Comparison of ENCODE assay signal across 29 mouse cellular contexts in genomic region chr4:14442647-14443259, GRCm38 (mm10).
DNase-seq lines count a peak whose midpoint lies in the region; ATAC-seq and TF ChIP-seq lines count a peak whose summit lies in the region.
"Had no signal": no experiment of that assay in that cellular context is flagged by ENCODE, and none has a peak within 500 bp of the region (broad histone marks: within the 10 kb centered on the region; RNA-seq: fewer than 3 reads in every experiment).

No protein-coding gene starts in this region.

- TF ChIP-seq CTCF in midbrain, postnatal 0 days (IDR thresholded peaks at IDR 0.05): no peak

- H3K9me3 ChIP-seq in forebrain, embryonic 12.5 days: no peaks in the 10 kb centered on the region
- no peaks in the 10 kb centered on the region for H3K9me3 ChIP-seq in forebrain, embryonic 11.5 days (ENCODE audit: control insufficient read depth, low read length)
- no peaks in the 10 kb centered on the region for H3K9me3 ChIP-seq in midbrain, embryonic 11.5 days (ENCODE audit: control insufficient read depth, low read length)
- no peaks in the 10 kb centered on the region for H3K9me3 ChIP-seq in midbrain, postnatal 0 days (ENCODE audit: low read length)
- H3K9me3 ChIP-seq in forebrain, embryonic 15.5 days: no peaks in the 10 kb centered on the region
- no peaks in the 10 kb centered on the region for H3K9me3 ChIP-seq in midbrain, embryonic 14.5 days (ENCODE audit: control insufficient read depth, low read length)
- H3K9me3 ChIP-seq: heart, embryonic 10.5 days; heart, embryonic 15.5 days; limb, embryonic 12.5 days; liver, embryonic 15.5 days; lung, embryonic 15.5 days had no signal

- no peaks in the 10 kb centered on the region for H3K36me3 ChIP-seq in forebrain, embryonic 12.5 days (replicated peaks)
- no peaks in the 10 kb centered on the region for H3K36me3 ChIP-seq in forebrain, embryonic 11.5 days (ENCODE audit: control insufficient read depth, insufficient read depth, low read length)
- H3K36me3 ChIP-seq in midbrain, embryonic 11.5 days (ENCODE audit: control insufficient read depth, insufficient read depth, low read length): no peaks in the 10 kb centered on the region
- no peaks in the 10 kb centered on the region for H3K36me3 ChIP-seq in midbrain, postnatal 0 days (ENCODE audit: insufficient read depth, low read length)
- H3K36me3 ChIP-seq in forebrain, embryonic 15.5 days: no peaks in the 10 kb centered on the region
- no peaks in the 10 kb centered on the region for H3K36me3 ChIP-seq in midbrain, embryonic 14.5 days (ENCODE audit: control insufficient read depth, insufficient read depth, low read length)
- H3K36me3 ChIP-seq: heart, embryonic 10.5 days; heart, embryonic 15.5 days; limb, embryonic 12.5 days; liver, embryonic 15.5 days; lung, embryonic 15.5 days had no signal

- no peak overlapping the region for H3K4me2 ChIP-seq in forebrain, embryonic 12.5 days
- H3K4me2 ChIP-seq in forebrain, embryonic 11.5 days (ENCODE audit: low read depth, low read length, severe bottlenecking): no peak overlapping the region
- no peak overlapping the region for H3K4me2 ChIP-seq in midbrain, embryonic 11.5 days
- H3K4me2 ChIP-seq in midbrain, postnatal 0 days (ENCODE audit: low read depth, low read length, poor library complexity, severe bottlenecking): no peak overlapping the region
- no peak overlapping the region for H3K4me2 ChIP-seq in forebrain, embryonic 15.5 days (replicated peaks)
- no peak overlapping the region for H3K4me2 ChIP-seq in midbrain, embryonic 14.5 days (ENCODE audit: low read length)
- H3K4me2 ChIP-seq: heart, embryonic 15.5 days; limb, embryonic 12.5 days; liver, embryonic 15.5 days; lung, embryonic 15.5 days had no signal

- H3K27me3 ChIP-seq in forebrain, embryonic 12.5 days: no peaks in the 10 kb centered on the region
- H3K27me3 ChIP-seq in forebrain, embryonic 11.5 days (ENCODE audit: control insufficient read depth, insufficient read depth, low read length): no peaks in the 10 kb centered on the region
- no peaks in the 10 kb centered on the region for H3K27me3 ChIP-seq in midbrain, embryonic 11.5 days (ENCODE audit: control insufficient read depth, insufficient read depth, low read length)
- H3K27me3 ChIP-seq in midbrain, postnatal 0 days (ENCODE audit: insufficient read depth, low read length): no peaks in the 10 kb centered on the region
- no peaks in the 10 kb centered on the region for H3K27me3 ChIP-seq in forebrain, embryonic 15.5 days
- no peaks in the 10 kb centered on the region for H3K27me3 ChIP-seq in midbrain, embryonic 14.5 days (ENCODE audit: control insufficient read depth, insufficient read depth, low read length)
- H3K27me3 ChIP-seq: CH12.LX; heart, embryonic 15.5 days; limb, embryonic 12.5 days; liver, embryonic 15.5 days; lung, embryonic 15.5 days had no signal

- no peak overlapping the region for H3K27ac ChIP-seq in forebrain, embryonic 12.5 days
- H3K27ac ChIP-seq in forebrain, embryonic 11.5 days (ENCODE audit: low read depth, low read length): no peak overlapping the region
- no peak overlapping the region for H3K27ac ChIP-seq in midbrain, embryonic 11.5 days (ENCODE audit: low read depth, low read length)
- no peak overlapping the region for H3K27ac ChIP-seq in midbrain, postnatal 0 days (ENCODE audit: low read depth, low read length)
- H3K27ac ChIP-seq in forebrain, embryonic 15.5 days (replicated peaks): peak overlapping the region; percentile 58
- H3K27ac ChIP-seq in midbrain, embryonic 14.5 days (replicated peaks; ENCODE audit: low read depth, low read length): peak overlapping the region; percentile 70
- H3K27ac ChIP-seq: heart, embryonic 10.5 days; heart, embryonic 15.5 days; left cerebral cortex, adult 2 months; limb, embryonic 12.5 days; liver, embryonic 15.5 days; lung, embryonic 15.5 days had no signal

- WGBS in forebrain, embryonic 12.5 days: 94% methylated on average over 5 of the region's 5 CpGs
- 92% methylated on average over 5 of the region's 5 CpGs for WGBS in forebrain, embryonic 11.5 days
- WGBS in midbrain, embryonic 11.5 days: 87% methylated on average over 5 of the region's 5 CpGs
- WGBS in midbrain, postnatal 0 days: 71% methylated on average over 5 of the region's 5 CpGs
- WGBS in forebrain, embryonic 15.5 days: 75% methylated on average over 5 of the region's 5 CpGs
- WGBS in midbrain, embryonic 14.5 days: 75% methylated on average over 5 of the region's 5 CpGs

- no peak overlapping the region for H3K4me3 ChIP-seq in forebrain, embryonic 12.5 days (replicated peaks)
- H3K4me3 ChIP-seq in forebrain, embryonic 11.5 days (ENCODE audit: low read depth, low read length): no peak overlapping the region
- no peak overlapping the region for H3K4me3 ChIP-seq in midbrain, embryonic 11.5 days (ENCODE audit: low read depth, low read length)
- no peak overlapping the region for H3K4me3 ChIP-seq in midbrain, postnatal 0 days (ENCODE audit: low read depth, low read length)
- H3K4me3 ChIP-seq in forebrain, embryonic 15.5 days: no peak overlapping the region
- no peak overlapping the region for H3K4me3 ChIP-seq in midbrain, embryonic 14.5 days (replicated peaks; ENCODE audit: low read depth, low read length)
- H3K4me3 ChIP-seq: erythroblast, embryonic 14.5 days; heart, embryonic 10.5 days; heart, embryonic 15.5 days; left cerebral cortex, adult 2 months; limb, embryonic 12.5 days; liver, embryonic 15.5 days; lung, embryonic 15.5 days had no signal

- ATAC-seq in forebrain, embryonic 12.5 days (ENCODE audit: low FRiP score): peak; percentile 27; the same call in 1 of the 2 replicates
- no peak for ATAC-seq in forebrain, embryonic 11.5 days (replicated peaks; ENCODE audit: low FRiP score)
- peak; percentile 48; the same call in 1 of the 2 replicates for ATAC-seq in midbrain, embryonic 11.5 days (ENCODE audit: low FRiP score)
- no peak for ATAC-seq in midbrain, postnatal 0 days (ENCODE audit: low FRiP score)
- peak; percentile 71 for ATAC-seq in forebrain, embryonic 15.5 days (replicated peaks)
- peak; percentile 79 for ATAC-seq in midbrain, embryonic 14.5 days (ENCODE audit: low FRiP score, low TSS enrichment)
- ATAC-seq: activated CD4-positive, CD25-positive, alpha-beta regulatory T cell, adult 4 months; intestine, postnatal 0 days had no signal

- DNase-seq in forebrain, embryonic 11.5 days (ENCODE audit: low spot score): no peak
- no peak for DNase-seq in midbrain, embryonic 11.5 days (ENCODE audit: low spot score, missing footprints)
- DNase-seq in midbrain, postnatal 0 days (ENCODE audit: low spot score): no peak
- DNase-seq in midbrain, embryonic 14.5 days: peak; percentile 67
- no peak for DNase-seq in layer of hippocampus, adult 9-10 months (ENCODE audit: low spot score)
- DNase-seq in heart, adult 18-20 months: no peak
- DNase-seq: adrenal gland, adult 2 months; adrenal gland, postnatal 36 days; cerebellum, adult 2 months; cerebellum, postnatal 14 days; gastrocnemius, postnatal 14 days; heart, postnatal 36 days; kidney, adult 9 months; kidney, postnatal 10 days; lung, postnatal 36 days; thymus, adult 2 months; thymus, postnatal 4 days had no signal

- no peaks in the 10 kb centered on the region for H3K4me1 ChIP-seq in forebrain, embryonic 12.5 days
- no peaks in the 10 kb centered on the region for H3K4me1 ChIP-seq in forebrain, embryonic 11.5 days (replicated peaks; ENCODE audit: control insufficient read depth, insufficient read depth, low read length)
- H3K4me1 ChIP-seq in midbrain, embryonic 11.5 days (ENCODE audit: control insufficient read depth, insufficient read depth, low read length): no peaks in the 10 kb centered on the region
- no peaks in the 10 kb centered on the region for H3K4me1 ChIP-seq in midbrain, postnatal 0 days (ENCODE audit: insufficient read depth, low read length)
- H3K4me1 ChIP-seq in forebrain, embryonic 15.5 days: 0 out of 2 replicates have a peak, but pooled peaks cover 5% of the 10 kb centered on the region
- H3K4me1 ChIP-seq in midbrain, embryonic 14.5 days (ENCODE audit: control insufficient read depth, insufficient read depth, low read length): peaks cover 4% of the 10 kb centered on the region; the same call in 1 of the 2 replicates
- H3K4me1 ChIP-seq: heart, embryonic 10.5 days; heart, embryonic 15.5 days; limb, embryonic 12.5 days; liver, embryonic 15.5 days had no signal

- no peak overlapping the region for H3K9ac ChIP-seq in forebrain, embryonic 12.5 days
- H3K9ac ChIP-seq in forebrain, embryonic 11.5 days (ENCODE audit: low read length): no peak overlapping the region
- no peak overlapping the region for H3K9ac ChIP-seq in midbrain, embryonic 11.5 days (ENCODE audit: low read length)
- H3K9ac ChIP-seq in midbrain, postnatal 0 days (replicated peaks; ENCODE audit: low read length, poor library complexity, severe bottlenecking): no peak overlapping the region
- H3K9ac ChIP-seq in forebrain, embryonic 15.5 days (replicated peaks): no peak overlapping the region
- no peak overlapping the region for H3K9ac ChIP-seq in midbrain, embryonic 14.5 days (replicated peaks; ENCODE audit: low read length)
- H3K9ac ChIP-seq: heart, embryonic 15.5 days; limb, embryonic 12.5 days; liver, embryonic 15.5 days; lung, embryonic 15.5 days had no signal

Comparison
In these comparisons a context has a peak if more than half of its experiments do, and no peak if none do; other contexts are left out.
1. ATAC-seq: peak in forebrain, embryonic 12.5 days (single experiment), midbrain, embryonic 11.5 days (single experiment), forebrain, embryonic 15.5 days (single experiment) and midbrain, embryonic 14.5 days (single experiment); none in forebrain, embryonic 11.5 days (single experiment) and midbrain, postnatal 0 days (single experiment).
2. H3K27ac ChIP-seq: peak in forebrain, embryonic 15.5 days (single experiment) and midbrain, embryonic 14.5 days (single experiment); none in forebrain, embryonic 12.5 days (single experiment), forebrain, embryonic 11.5 days (single experiment), midbrain, embryonic 11.5 days (single experiment) and midbrain, postnatal 0 days (single experiment).